27 mouse cellular contexts compared by ENCODE assay signal in genomic region chr3:135878048-135878447, GRCm38 (mm10). TPM values are rescaled to one million over a fixed set of nuclear protein-coding genes. Genes with fewer than 3 reads are reported as not detected.
DNase-seq lines count a peak whose midpoint lies in the region; ATAC-seq and TF ChIP-seq lines count a peak whose summit lies in the region.
"Had no signal": no experiment of that assay in that cellular context is flagged by ENCODE, and none has a peak within 500 bp of the region (broad histone marks: within the 10 kb centered on the region; RNA-seq: fewer than 3 reads in every experiment).

No protein-coding gene starts in this region.

- no peaks in the 10 kb centered on the region for H3K27me3 ChIP-seq in midbrain, embryonic 11.5 days (ENCODE audit: control insufficient read depth, insufficient read depth, low read length)
- H3K27me3 ChIP-seq in midbrain, postnatal 0 days (ENCODE audit: insufficient read depth, low read length), result no peaks in the 10 kb centered on the region
- H3K27me3 ChIP-seq: embryonic facial prominence, embryonic 13.5 days; heart, embryonic 12.5 days; liver, embryonic 15.5 days; neural tube, embryonic 15.5 days had no signal

- ATAC-seq in midbrain, embryonic 11.5 days (ENCODE audit: low FRiP score), result no peak
- no peak for ATAC-seq in midbrain, postnatal 0 days (ENCODE audit: low FRiP score)
- ATAC-seq: CD4-positive, CD25-positive, alpha-beta regulatory T cell, adult 4 months; forebrain, embryonic 16.5 days had no signal

- H3K4me1 ChIP-seq in midbrain, embryonic 11.5 days (ENCODE audit: control insufficient read depth, insufficient read depth, low read length), result no peaks in the 10 kb centered on the region
- no peaks in the 10 kb centered on the region for H3K4me1 ChIP-seq in midbrain, postnatal 0 days (ENCODE audit: insufficient read depth, low read length)
- H3K4me1 ChIP-seq: forebrain, embryonic 10.5 days; heart, embryonic 12.5 days; liver, embryonic 15.5 days; neural tube, embryonic 15.5 days had no signal

- H3K4me2 ChIP-seq in midbrain, embryonic 11.5 days, result no peak overlapping the region
- no peak overlapping the region for H3K4me2 ChIP-seq in midbrain, postnatal 0 days (ENCODE audit: low read depth, low read length, poor library complexity, severe bottlenecking)
- H3K4me2 ChIP-seq: embryonic facial prominence, embryonic 13.5 days; heart, embryonic 12.5 days; hindbrain, embryonic 14.5 days; liver, embryonic 15.5 days; neural tube, embryonic 15.5 days had no signal

- H3K9me3 ChIP-seq in midbrain, embryonic 11.5 days (ENCODE audit: control insufficient read depth, low read length), result no peaks in the 10 kb centered on the region
- no peaks in the 10 kb centered on the region for H3K9me3 ChIP-seq in midbrain, postnatal 0 days (ENCODE audit: low read length)
- H3K9me3 ChIP-seq: embryonic facial prominence, embryonic 13.5 days; forebrain, embryonic 10.5 days; heart, embryonic 12.5 days; liver, embryonic 15.5 days; neural tube, embryonic 15.5 days had no signal

- peak; percentile 20 for DNase-seq in kidney, adult 11 months
- no peak for DNase-seq in kidney, postnatal 10 days
- peak; percentile 35 for DNase-seq in midbrain, embryonic 11.5 days (ENCODE audit: low spot score, missing footprints)
- DNase-seq in midbrain, postnatal 0 days (ENCODE audit: low spot score), result no peak
- DNase-seq in lung, postnatal 36 days, result peak; percentile 61
- DNase-seq in left cerebral cortex, postnatal 14 days (ENCODE audit: low spot score in 2 of 2), result no peak
- no peak for DNase-seq in left cerebral cortex, postnatal 36 days (ENCODE audit: low spot score in 2 of 2)
- DNase-seq: cerebellum, adult 11 months; cerebellum, adult 9-10 months; cerebellum, postnatal 36 days; embryo, embryonic 11 days; gastrocnemius, adult 2 months; gastrocnemius, postnatal 36 days; heart, adult 2 months; layer of hippocampus, postnatal 36 days; liver; midbrain, embryonic 14.5 days; retina, postnatal 1 day; right cerebral cortex, postnatal 14 days had no signal

- H3K36me3 ChIP-seq in midbrain, embryonic 11.5 days (ENCODE audit: control insufficient read depth, insufficient read depth, low read length), result no peaks in the 10 kb centered on the region
- H3K36me3 ChIP-seq in midbrain, postnatal 0 days (ENCODE audit: insufficient read depth, low read length), result no peaks in the 10 kb centered on the region
- H3K36me3 ChIP-seq: embryonic facial prominence, embryonic 13.5 days; forebrain, embryonic 10.5 days; liver, embryonic 15.5 days; neural tube, embryonic 15.5 days had no signal

- TF ChIP-seq CTCF in midbrain, postnatal 0 days (IDR thresholded peaks at IDR 0.05), result no peak

- no peak overlapping the region for H3K9ac ChIP-seq in midbrain, embryonic 11.5 days (ENCODE audit: low read length)
- no peak overlapping the region for H3K9ac ChIP-seq in midbrain, postnatal 0 days (replicated peaks; ENCODE audit: low read length, poor library complexity, severe bottlenecking)
- H3K9ac ChIP-seq: embryonic facial prominence, embryonic 13.5 days; heart, embryonic 12.5 days; hindbrain, embryonic 14.5 days; liver, embryonic 15.5 days; neural tube, embryonic 15.5 days had no signal

- intact Hi-C loops in left cerebral cortex, postnatal 14 days (cut with DNase I), result no loop called here
- intact Hi-C loops in left cerebral cortex, postnatal 36 days (cut with DNase I), result loop anchor here (10.0 kb wide), 1 partner anchor 593 kb away; the partner anchor contains the start of gene Bdh2

- 93% methylated on average over 6 of the region's 6 CpGs for WGBS in midbrain, embryonic 11.5 days
- WGBS in midbrain, postnatal 0 days, result 90% methylated on average over 6 of the region's 6 CpGs

- H3K4me3 ChIP-seq in midbrain, embryonic 11.5 days (ENCODE audit: low read depth, low read length), result no peak overlapping the region
- H3K4me3 ChIP-seq in midbrain, postnatal 0 days (ENCODE audit: low read depth, low read length), result no peak overlapping the region
- H3K4me3 ChIP-seq: embryonic facial prominence, embryonic 13.5 days; forebrain, embryonic 10.5 days; gastrocnemius, adult 2 months; heart, adult 2 months; heart, embryonic 12.5 days; liver, embryonic 15.5 days; neural tube, embryonic 15.5 days had no signal

- no peak overlapping the region for H3K27ac ChIP-seq in midbrain, embryonic 11.5 days (ENCODE audit: low read depth, low read length)
- H3K27ac ChIP-seq in midbrain, postnatal 0 days (ENCODE audit: low read depth, low read length), result no peak overlapping the region
- H3K27ac ChIP-seq: embryonic facial prominence, embryonic 13.5 days; forebrain, embryonic 10.5 days; gastrocnemius, adult 2 months; heart, adult 2 months; hindbrain, embryonic 14.5 days; liver, embryonic 15.5 days; neural tube, embryonic 15.5 days had no signal

RNA-seq across cellular contexts. Expression of gene Slc39a8, which starts 53.0 kb away (rescaled TPM):
- polyA plus RNA-seq in midbrain, embryonic 11.5 days (2014; fragmentation: Nextera tagmentation; extraction: Ambion mirVana), result 21.7 and 24.8 TPM in 2 replicates
- total RNA-seq in midbrain, postnatal 0 days (2014; rRNA removed), result 17.9 and 19.7 TPM in 2 replicates
- 12.0 and 12.6 TPM in 2 replicates for polyA plus RNA-seq in midbrain, postnatal 0 days (2015; fragmentation: Nextera tagmentation; extraction: Ambion mirVana)
- total RNA-seq in left cerebral cortex, postnatal 14 days (2021), result 1 to 10 TPM; 7.7 to 8.7 TPM
- 1 to 10 TPM; 2.6 to 4.2 TPM for total RNA-seq in left cerebral cortex, postnatal 36 days (2021)

Comparison
In these comparisons a context has a peak if more than half of its experiments do, and no peak if none do; other contexts are left out.
1. DNase-seq: peak in kidney, adult 11 months (single experiment), midbrain, embryonic 11.5 days (single experiment) and lung, postnatal 36 days (single experiment); none in kidney, postnatal 10 days (single experiment), midbrain, postnatal 0 days (single experiment), left cerebral cortex, postnatal 14 days (0 of 2) and left cerebral cortex, postnatal 36 days (0 of 2).